Mouse (Mus musculus) forebrain, embryonic 14.5 days (tissue): Measurements from ENCODE around the gene Zfp316. TPM values are rescaled to one million over a fixed set of nuclear protein-coding genes. Genes with fewer than 3 reads are reported as not detected.

ENCODE experiments used
- ATAC-seq: fragments of 200-750 bp; cut with Nextera tagmentation; 2 replicates; pipeline ENCODE4 v1.8.0; 2017; ENCODE audit warnings: mild to moderate bottlenecking, moderate library complexity
- DNase-seq: peaks from one replicate; pipeline ENCODE4 v3.0.0-alpha.2; 2015; ENCODE audit warnings: low spot score
- H3K27ac ChIP-seq: fragments of 300-500 bp; sonication (generic); 2 replicates; pipeline ENCODE4 v1.5.1; 2014; ENCODE audit warnings: low read depth, mild to moderate bottlenecking, control low read depth, low read length, moderate library complexity
- H3K27me3 ChIP-seq: fragments of 300-500 bp; sonication (generic); replicated peaks from 2 replicates; pipeline ENCODE4 v1.6.1; 2014; ENCODE audit warnings: low read length, control low read depth, mixed read lengths; ENCODE audit not compliant: control insufficient read depth, insufficient read depth
- H3K36me3 ChIP-seq: fragments of 300-500 bp; sonication (generic); 2 replicates; pipeline ENCODE4 v1.6.1; 2014; ENCODE audit warnings: low read length, control low read depth; ENCODE audit not compliant: control insufficient read depth, insufficient read depth
- H3K4me1 ChIP-seq: fragments of 300-500 bp; sonication (generic); 2 replicates; pipeline ENCODE4 v1.6.1; 2014; ENCODE audit warnings: antibody characterized with exemption, low read length, control low read depth; ENCODE audit not compliant: control insufficient read depth, insufficient read depth
- H3K4me2 ChIP-seq: fragments of 300-500 bp; sonication (generic); 2 replicates; pipeline ENCODE4 v1.6.1; 2014; ENCODE audit warnings: mild to moderate bottlenecking, control low read depth, low read length
- H3K4me3 ChIP-seq: fragments of 300-500 bp; sonication (generic); 2 replicates; pipeline ENCODE4 v1.5.1; 2014; ENCODE audit warnings: low read depth, low read length, control low read depth
- H3K9ac ChIP-seq: fragments of 300-500 bp; sonication (generic); 2 replicates; pipeline ENCODE4 v1.6.1; 2014; ENCODE audit warnings: mild to moderate bottlenecking, low read length, control low read depth, moderate library complexity
- H3K9me3 ChIP-seq: fragments of 300-500 bp; sonication (generic); replicated peaks from 2 replicates; pipeline ENCODE4 v1.6.1; 2016; ENCODE audit warnings: low read length, control low read depth, mixed read lengths; ENCODE audit not compliant: control insufficient read depth
- WGBS: fragments of 180-500 bp; shearing (Covaris S2); extraction: QIAGEN DNeasy Blood & Tissue Kit; methylation state at CpG from one replicate; pipeline ENCODE4 v1.1.7; 2014; 5-methylcytosine and 5-hydroxymethylcytosine counted together
- polyA plus RNA-seq: library from polyadenylated mRNA; unstranded; fragments of >200 nt; fragmentation: Nextera tagmentation; extraction: Ambion mirVana; gene quantifications from 2 replicates; pipeline ENCODE4 v1.2.1, GENCODE M21; 2014

Zfp316 gene
- polyA plus RNA-seq, 1 experiment from 2014 or later, result 3.3 TPM

GRCm38 (mm10) chr5:143308825-143309224 is 39.0 kb upstream of the Zfp316 start:
- no peak overlapping the region for H3K4me3 ChIP-seq
- H3K4me2 ChIP-seq, result no peak overlapping the region
- H3K36me3 ChIP-seq, result peaks cover 89% of the 10 kb centered on the region
- H3K9me3 ChIP-seq, result no peaks in the 10 kb centered on the region
- WGBS, result 93% methylated on average over 5 of the region's 5 CpGs
- no peak overlapping the region for H3K9ac ChIP-seq
- H3K27ac ChIP-seq, result no peak overlapping the region
- H3K27me3 ChIP-seq, result no peaks in the 10 kb centered on the region
- H3K4me1 ChIP-seq, result peaks cover 8% of the 10 kb centered on the region
- DNase-seq (no peak), ATAC-seq (no peak)

GRCm38 (mm10) chr5:143304251-143304650 is 34.4 kb upstream of the Zfp316 start:
- no peaks in the 10 kb centered on the region for H3K9me3 ChIP-seq
- H3K4me3 ChIP-seq, result no peak overlapping the region
- no peak overlapping the region for H3K4me2 ChIP-seq
- DNase-seq, result no peak
- H3K9ac ChIP-seq, result no peak overlapping the region
- no peak for ATAC-seq
- H3K36me3 ChIP-seq, result peaks cover 96% of the 10 kb centered on the region
- H3K27me3 ChIP-seq, result no peaks in the 10 kb centered on the region
- no peaks in the 10 kb centered on the region for H3K4me1 ChIP-seq
- H3K27ac ChIP-seq, result no peak overlapping the region
- WGBS, result 93% methylated on average over 7 of the region's 7 CpGs

- 86% methylated on average over 8 of the region's 8 CpGs for WGBS
- no peak for DNase-seq
- ATAC-seq, result no peak
- Histone ChIP-seq H3K27ac (no peak overlapping the region), H3K9ac (no peak overlapping the region), H3K4me1 (no peaks in the 10 kb centered on the region), H3K4me2 (no peak overlapping the region), H3K9me3 (no peaks in the 10 kb centered on the region), H3K36me3 (peaks cover 76% of the 10 kb centered on the region), H3K4me3 (no peak overlapping the region), H3K27me3 (no peaks in the 10 kb centered on the region)
These were observed 31.5 kb upstream of the Zfp316 start for GRCm38 (mm10) chr5:143301296-143301695.

GRCm38 (mm10) chr5:143299686-143300085 is 29.9 kb upstream of the Zfp316 start:
- H3K9ac ChIP-seq, result no peak overlapping the region
- H3K27me3 ChIP-seq, result 0 out of 2 replicates have a peak, but pooled peaks cover under 1% of the 10 kb centered on the region
- peak; percentile 36 for DNase-seq
- no peak for ATAC-seq
- 92% methylated on average over 4 of the region's 4 CpGs for WGBS
- H3K9me3 ChIP-seq, result no peaks in the 10 kb centered on the region
- peaks cover 62% of the 10 kb centered on the region for H3K36me3 ChIP-seq
- no peak overlapping the region for H3K4me3 ChIP-seq
- H3K4me1 ChIP-seq, result no peaks in the 10 kb centered on the region
- H3K4me2 ChIP-seq, result no peak overlapping the region
- H3K27ac ChIP-seq, result no peak overlapping the region

GRCm38 (mm10) chr5:143298391-143298790 is 28.6 kb upstream of the Zfp316 start:
- Histone ChIP-seq H3K4me3 (no peak overlapping the region), H3K36me3 (peaks cover 51% of the 10 kb centered on the region), H3K9ac (no peak overlapping the region), H3K27me3 (peaks cover 13% of the 10 kb centered on the region), H3K4me1 (no peaks in the 10 kb centered on the region), H3K9me3 (no peaks in the 10 kb centered on the region), H3K27ac (no peak overlapping the region), H3K4me2 (no peak overlapping the region)
- 94% methylated on average over 7 of the region's 7 CpGs for WGBS
- DNase-seq, result no peak
- no peak for ATAC-seq

- no peaks in the 10 kb centered on the region for H3K9me3 ChIP-seq
These were observed 28.2 kb upstream of the Zfp316 start for GRCm38 (mm10) chr5:143297986-143298385.

GRCm38 (mm10) chr5:143295330-143295729 is 25.5 kb upstream of the Zfp316 start:
- Histone ChIP-seq H3K27me3 (peaks cover 29% of the 10 kb centered on the region), H3K4me2 (no peak overlapping the region), H3K9me3 (no peaks in the 10 kb centered on the region), H3K4me1 (no peaks in the 10 kb centered on the region), H3K4me3 (no peak overlapping the region), H3K36me3 (peaks cover 20% of the 10 kb centered on the region), H3K9ac (no peak overlapping the region), H3K27ac (no peak overlapping the region)
- ATAC-seq, result no peak
- WGBS, result 85% methylated on average over 2 of the region's 2 CpGs
- peak; percentile 56 for DNase-seq

More at GRCm38 (mm10) chr5:143297986-143298385, 28.2 kb upstream of the Zfp316 start:
- H3K4me1 ChIP-seq, result no peaks in the 10 kb centered on the region
- H3K4me3 ChIP-seq, result no peak overlapping the region
- no peak overlapping the region for H3K4me2 ChIP-seq
- H3K27me3 ChIP-seq, result peaks cover 16% of the 10 kb centered on the region
- DNase-seq (no peak), ATAC-seq (no peak)
- H3K9ac ChIP-seq, result no peak overlapping the region
- peaks cover 47% of the 10 kb centered on the region for H3K36me3 ChIP-seq
- 94% methylated on average over 9 of the region's 9 CpGs for WGBS
- H3K27ac ChIP-seq, result no peak overlapping the region

GRCm38 (mm10) chr5:143294862-143295261 is 25.0 kb upstream of the Zfp316 start:
- no peak overlapping the region for H3K9ac ChIP-seq
- H3K27ac ChIP-seq, result no peak overlapping the region
- DNase-seq (no peak), ATAC-seq (no peak)
- H3K4me1 ChIP-seq, result no peaks in the 10 kb centered on the region
- no peaks in the 10 kb centered on the region for H3K9me3 ChIP-seq
- no peak overlapping the region for H3K4me3 ChIP-seq
- peaks cover 15% of the 10 kb centered on the region for H3K36me3 ChIP-seq
- H3K27me3 ChIP-seq, result peaks cover 29% of the 10 kb centered on the region
- 95% methylated on average over 3 of the region's 3 CpGs for WGBS
- H3K4me2 ChIP-seq, result no peak overlapping the region

GRCm38 (mm10) chr5:143293404-143293803 is 23.6 kb upstream of the Zfp316 start, which contains the start of gene Zfp853:
Zfp853 (minus strand) TSS chr5:143293623.
- no peaks in the 10 kb centered on the region for H3K4me1 ChIP-seq
- H3K27ac ChIP-seq, result no peak within 1 kb of the TSS
- peak within 1 kb of the TSS; percentile 58 for H3K9ac ChIP-seq
- no peaks in the 10 kb centered on the region for H3K9me3 ChIP-seq
- peak within 1 kb of the TSS; percentile 29 for H3K4me3 ChIP-seq
- H3K4me2 ChIP-seq, result peak within 1 kb of the TSS; percentile 52
- DNase-seq (no peak), ATAC-seq (no peak)
- 0 out of 2 replicates have a peak, but pooled peaks cover 9% of the 10 kb centered on the region for H3K36me3 ChIP-seq
- 4% methylated on average over 23 of the region's 38 CpGs for WGBS
- H3K27me3 ChIP-seq, result peaks cover 44% of the 10 kb centered on the region
